Mouse (Mus musculus) E14TG2a.4 (cell line): ENCODE results near the gene Cenpa.

Experiments
- H3K27me3 ChIP-seq: 2 replicates; pipeline ENCODE4 v1.6.1; 2014; ENCODE audit warnings: low read length, control low read depth; ENCODE audit not compliant: insufficient read depth
- H3K36me3 ChIP-seq: 2 replicates; pipeline ENCODE4 v1.6.1; 2014; ENCODE audit warnings: low read length, control low read depth; ENCODE audit not compliant: insufficient read depth
- H3K4me1 ChIP-seq: replicated peaks from 2 replicates; pipeline ENCODE4 v1.6.1; 2014; ENCODE audit warnings: low read depth, low read length, control low read depth
- H3K4me3 ChIP-seq: replicated peaks from 2 replicates; pipeline ENCODE4 v1.5.1; 2014; ENCODE audit warnings: mild to moderate bottlenecking, low read length
- H3K9me3 ChIP-seq: 2 replicates; pipeline ENCODE4 v1.6.1; 2014; ENCODE audit warnings: low read length, control low read depth
- CTCF ChIP-seq: conservative IDR thresholded peaks from 2 replicates; pipeline ENCODE4 v1.5.1; 2014; ENCODE audit warnings: low read length
- NANOG ChIP-seq: IDR thresholded peaks from 2 replicates; pipeline ENCODE4 v1.6.1; 2014; ENCODE audit warnings: borderline replicate concordance, low read length, mixed read lengths
- POU5F1 ChIP-seq: IDR thresholded peaks from 2 replicates; pipeline ENCODE4 v1.6.1; 2014; ENCODE audit warnings: low read length, borderline replicate concordance

Gene Cenpa

DNA sequence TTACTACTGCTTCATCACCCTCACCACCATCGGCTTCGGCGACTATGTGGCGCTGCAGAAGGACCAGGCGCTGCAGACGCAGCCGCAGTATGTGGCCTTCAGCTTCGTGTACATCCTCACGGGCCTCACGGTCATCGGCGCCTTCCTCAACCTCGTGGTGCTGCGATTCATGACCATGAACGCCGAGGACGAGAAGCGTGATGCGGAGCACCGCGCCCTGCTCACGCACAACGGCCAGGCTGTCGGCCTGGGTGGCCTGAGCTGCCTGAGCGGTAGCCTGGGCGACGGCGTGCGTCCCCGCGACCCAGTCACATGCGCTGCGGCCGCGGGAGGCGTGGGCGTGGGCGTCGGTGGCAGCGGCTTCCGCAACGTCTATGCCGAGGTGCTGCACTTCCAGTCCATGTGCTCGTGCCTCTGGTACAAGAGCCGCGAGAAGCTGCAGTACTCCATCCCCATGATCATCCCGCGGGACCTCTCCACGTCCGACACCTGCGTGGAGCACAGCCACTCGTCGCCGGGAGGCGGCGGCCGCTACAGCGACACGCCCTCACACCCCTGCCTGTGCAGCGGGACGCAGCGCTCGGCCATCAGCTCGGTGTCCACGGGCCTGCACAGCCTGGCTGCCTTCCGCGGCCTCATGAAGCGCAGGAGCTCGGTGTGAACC, 44.3 kb upstream of the Cenpa start:
- TF ChIP-seq POU5F1 (no peak), NANOG (no peak), CTCF (no peak)
- H3K27me3 ChIP-seq: peaks cover 79% of the 10 kb centered on the region
- peaks cover 40% of the 10 kb centered on the region for H3K4me1 ChIP-seq
- peak overlapping the region; percentile 66 for H3K4me3 ChIP-seq
- no peaks in the 10 kb centered on the region for H3K9me3 ChIP-seq
- H3K36me3 ChIP-seq: no peaks in the 10 kb centered on the region

DNA sequence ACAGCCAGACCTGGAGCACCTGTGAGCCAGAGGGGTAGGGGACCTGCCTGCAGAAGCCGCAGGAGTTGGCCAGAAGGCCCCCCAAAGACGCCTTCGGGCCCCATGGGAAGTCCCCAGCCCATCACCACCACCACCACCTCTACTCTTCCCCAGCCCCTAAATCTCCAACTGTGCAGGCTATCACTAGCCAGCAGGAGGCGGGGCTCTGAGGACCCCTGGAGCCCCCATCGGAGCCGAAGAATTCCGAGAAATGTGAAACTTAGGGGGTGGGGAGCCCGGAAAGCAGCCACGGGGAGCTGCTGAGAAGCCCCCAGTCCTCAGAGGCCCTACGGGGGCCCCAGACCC, 43.8 kb upstream of the Cenpa start:
- TF ChIP-seq POU5F1 (no peak), NANOG (no peak), CTCF (no peak)
- peaks cover 79% of the 10 kb centered on the region for H3K27me3 ChIP-seq
- H3K4me3 ChIP-seq: peak overlapping the region; percentile 66
- peaks cover 35% of the 10 kb centered on the region for H3K4me1 ChIP-seq
- H3K9me3 ChIP-seq: no peaks in the 10 kb centered on the region
- no peaks in the 10 kb centered on the region for H3K36me3 ChIP-seq

DNA sequence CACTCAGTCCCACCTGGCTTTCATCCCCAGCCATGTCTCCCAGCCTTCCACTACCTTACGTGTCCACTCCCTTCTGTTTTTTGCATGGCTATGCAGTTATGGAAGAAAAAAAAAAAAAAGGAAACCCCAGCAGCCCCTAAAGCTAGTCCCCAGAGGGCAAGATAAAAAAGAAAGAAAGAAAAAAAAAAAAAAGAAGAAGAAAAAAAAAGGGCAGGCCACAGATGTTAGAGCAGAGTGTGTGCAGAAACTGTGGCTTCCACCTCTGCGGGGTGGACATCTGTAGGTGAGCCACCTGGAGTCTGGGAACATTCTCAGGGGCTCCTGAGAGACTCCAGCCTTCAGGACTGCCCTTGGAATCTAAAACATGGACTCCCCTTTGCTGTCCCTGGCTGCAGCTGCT, 43.2 kb upstream of the Cenpa start:
- Histone ChIP-seq H3K4me1 (peaks cover 30% of the 10 kb centered on the region), H3K36me3 (no peaks in the 10 kb centered on the region), H3K27me3 (peaks cover 75% of the 10 kb centered on the region), H3K4me3 (no peak overlapping the region), H3K9me3 (no peaks in the 10 kb centered on the region)
- TF ChIP-seq POU5F1 (no peak), CTCF (no peak)

DNA sequence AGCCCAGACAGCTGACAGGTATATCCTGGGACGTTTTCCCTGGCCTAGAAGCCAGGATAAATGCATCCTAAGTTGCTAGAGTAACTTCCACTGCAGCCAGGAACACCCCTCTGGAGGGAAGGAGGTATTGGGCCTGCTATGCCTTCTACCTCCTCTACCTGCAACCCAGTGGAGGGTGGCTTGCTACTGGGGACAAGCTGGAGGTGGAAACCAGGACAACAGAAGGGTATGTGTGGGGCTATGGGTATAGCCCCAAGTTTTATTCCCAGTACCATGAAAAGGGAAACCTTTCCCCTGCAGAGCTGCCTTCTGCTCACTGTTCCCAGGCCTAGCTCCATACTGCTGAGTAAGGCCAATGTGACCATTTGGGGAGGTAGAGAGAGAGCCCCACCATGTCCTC, 42.3 kb upstream of the Cenpa start:
- Histone ChIP-seq H3K4me1 (peaks cover 26% of the 10 kb centered on the region), H3K9me3 (no peaks in the 10 kb centered on the region), H3K36me3 (no peaks in the 10 kb centered on the region), H3K4me3 (no peak overlapping the region), H3K27me3 (peaks cover 73% of the 10 kb centered on the region)
- TF ChIP-seq POU5F1 (no peak), NANOG (no peak), CTCF (no peak)

DNA sequence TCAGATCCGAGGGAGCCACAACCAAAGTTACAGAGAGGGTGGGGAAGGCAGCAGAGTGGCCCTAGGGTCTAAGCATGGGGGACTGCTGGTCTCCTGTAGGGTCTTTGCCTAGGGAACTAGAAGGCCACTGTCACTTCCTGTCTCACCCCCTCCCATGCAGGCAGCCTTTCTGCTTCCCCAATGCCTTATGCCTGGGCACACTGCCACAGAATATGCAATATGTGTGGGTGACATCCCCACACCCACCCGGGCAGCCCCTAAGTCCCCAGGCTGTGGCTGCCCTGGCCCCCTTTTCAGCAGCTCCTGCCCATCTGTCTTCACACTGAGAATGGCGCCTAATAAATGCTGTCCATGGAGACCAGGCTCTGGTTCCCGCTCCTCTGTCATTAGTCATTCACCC, 41.7 kb upstream of the Cenpa start:
- H3K4me3 ChIP-seq: no peak overlapping the region
- H3K36me3 ChIP-seq: no peaks in the 10 kb centered on the region
- TF ChIP-seq POU5F1 (no peak), NANOG (no peak), CTCF (no peak)
- peaks cover 26% of the 10 kb centered on the region for H3K4me1 ChIP-seq
- H3K27me3 ChIP-seq: peaks cover 72% of the 10 kb centered on the region
- no peaks in the 10 kb centered on the region for H3K9me3 ChIP-seq

DNA sequence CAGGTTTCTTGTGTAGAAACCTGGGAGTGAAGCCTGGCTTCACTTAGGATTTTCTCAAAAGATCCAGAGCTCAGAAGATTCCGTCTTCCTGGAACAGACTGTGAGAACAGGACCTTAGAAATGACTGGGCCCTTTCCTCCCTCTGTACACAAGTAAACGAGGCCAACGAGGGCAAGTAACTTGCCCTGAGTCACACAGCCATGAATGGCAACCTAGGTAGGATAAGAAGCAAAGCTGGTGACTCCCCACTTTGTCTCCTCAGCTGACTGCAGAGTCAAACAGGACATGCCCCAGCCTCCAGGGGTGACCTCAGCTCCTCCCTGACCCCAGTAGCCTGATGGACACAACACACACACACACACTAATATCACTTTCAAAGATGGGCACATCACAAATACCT, 41.2 kb upstream of the Cenpa start:
- TF ChIP-seq CTCF (no peak), POU5F1 (no peak), NANOG (no peak)
- H3K4me3 ChIP-seq: no peak overlapping the region
- no peaks in the 10 kb centered on the region for H3K36me3 ChIP-seq
- H3K27me3 ChIP-seq: peaks cover 75% of the 10 kb centered on the region
- peaks cover 25% of the 10 kb centered on the region for H3K4me1 ChIP-seq
- no peaks in the 10 kb centered on the region for H3K9me3 ChIP-seq

DNA sequence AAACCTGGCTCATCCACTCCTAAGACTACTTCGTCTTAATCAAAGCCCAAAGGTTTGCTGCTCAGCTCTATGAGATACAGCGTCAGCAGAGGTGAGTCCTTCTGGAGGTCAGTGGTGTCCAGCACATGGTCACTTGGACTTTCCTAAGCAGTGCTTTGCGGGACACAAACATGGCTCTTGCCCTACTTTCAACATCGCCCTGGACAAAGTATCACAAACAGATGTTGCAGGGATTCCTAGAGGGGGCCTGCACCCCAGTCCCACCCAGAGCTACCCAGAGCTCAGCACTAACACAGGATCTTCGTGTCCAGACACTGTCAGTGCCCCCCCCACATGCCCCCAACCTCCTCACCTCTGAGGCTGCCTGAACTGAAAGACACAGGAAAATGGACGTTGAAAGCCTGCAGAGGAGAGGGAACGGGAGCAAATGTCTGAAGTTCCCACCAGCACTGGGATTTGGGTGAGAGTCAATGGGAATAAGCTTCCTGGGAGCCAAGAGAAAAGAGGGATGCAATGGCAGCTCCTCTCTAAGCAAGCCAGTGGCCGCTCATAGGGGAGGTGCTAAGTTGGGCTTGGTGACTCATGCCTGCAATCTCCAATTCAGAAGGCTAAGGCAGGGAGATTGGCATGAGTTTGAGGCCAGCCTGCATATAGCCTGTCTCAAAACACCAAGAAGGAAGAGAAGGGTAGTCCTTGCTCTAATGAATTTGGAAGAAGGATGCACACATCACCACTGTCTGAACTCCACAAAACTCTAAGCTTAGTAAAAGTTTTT, 40.1 kb upstream of the Cenpa start:
- Histone ChIP-seq H3K4me3 (no peak overlapping the region), H3K4me1 (peaks cover 14% of the 10 kb centered on the region), H3K27me3 (peaks cover 75% of the 10 kb centered on the region), H3K36me3 (no peaks in the 10 kb centered on the region), H3K9me3 (no peaks in the 10 kb centered on the region)
- TF ChIP-seq NANOG: no peak

DNA sequence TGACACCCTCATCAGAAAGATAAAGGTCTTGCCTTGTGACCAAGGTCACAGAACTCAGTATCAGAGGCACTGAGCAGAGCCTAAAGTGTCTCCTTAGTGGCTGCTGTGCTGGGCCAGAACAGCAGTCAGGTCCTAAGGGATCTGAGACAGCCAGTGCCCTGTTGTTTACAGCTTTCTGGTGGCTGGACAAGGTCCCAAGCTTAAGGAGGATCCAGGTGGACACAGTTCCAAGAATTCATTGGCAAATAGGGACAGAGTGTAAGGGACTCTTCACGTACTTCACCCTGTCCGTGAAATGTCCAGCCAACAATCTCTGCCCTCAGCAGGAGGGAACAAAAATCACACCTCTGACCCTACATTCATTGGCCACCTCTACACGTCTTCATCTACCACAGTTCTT, 38.1 kb upstream of the Cenpa start:
- H3K9me3 ChIP-seq: no peaks in the 10 kb centered on the region
- no peak overlapping the region for H3K4me3 ChIP-seq
- H3K4me1 ChIP-seq: no peaks in the 10 kb centered on the region; the same call in 1 of the 2 replicates
- TF ChIP-seq NANOG: no peak
- peaks cover 57% of the 10 kb centered on the region for H3K27me3 ChIP-seq
- H3K36me3 ChIP-seq: no peaks in the 10 kb centered on the region

DNA sequence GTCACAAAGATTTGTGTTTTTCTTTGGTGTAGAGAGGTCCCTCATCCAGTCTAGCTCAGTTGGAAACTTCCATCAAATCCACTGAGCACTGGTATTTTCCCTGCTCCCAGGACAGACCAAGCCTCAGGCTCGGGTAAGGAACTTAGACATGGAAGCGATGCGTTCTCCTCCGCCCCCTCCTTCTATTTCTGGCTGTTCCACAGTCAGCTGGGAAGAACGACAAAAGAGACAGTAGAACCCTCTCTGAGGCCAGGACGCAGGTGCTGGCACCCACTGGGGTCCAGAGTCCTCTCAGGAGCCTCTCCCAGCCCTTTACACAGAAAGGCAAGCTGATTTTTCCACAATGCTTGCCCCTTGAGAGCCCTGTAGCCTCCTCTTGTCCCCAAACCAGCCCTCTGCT, 36.2 kb upstream of the Cenpa start:
- Histone ChIP-seq H3K27me3 (peaks cover 48% of the 10 kb centered on the region), H3K4me1 (no peaks in the 10 kb centered on the region; the same call in 1 of the 2 replicates), H3K4me3 (no peak overlapping the region), H3K9me3 (no peaks in the 10 kb centered on the region), H3K36me3 (no peaks in the 10 kb centered on the region)
- no peak for TF ChIP-seq POU5F1
- TF ChIP-seq CTCF: no peak
- TF ChIP-seq NANOG: no peak
